Mouse (Mus musculus) limb, embryonic 11.5 days (tissue): ENCODE measurements around the gene Hspe1. TPM values are rescaled to one million over a fixed set of nuclear protein-coding genes. Genes with fewer than 3 reads are reported as not detected.
"Not testable (repeated sequence)": the region's sequence is repeated elsewhere in the genome, so short reads cannot be mapped to it uniquely, and the experiment has no call there.

ENCODE experiments used
- ATAC-seq: fragments of 200-750 bp; cut with Nextera tagmentation; 2 replicates; pipeline ENCODE4 v1.8.0; 2017; ENCODE audit warnings: low read depth; ENCODE audit not compliant: insufficient number of reproducible peaks, low FRiP score, low TSS enrichment
- DNase-seq: peaks from one replicate; pipeline ENCODE4 v3.0.0-alpha.2; 2015; ENCODE audit warnings: low spot score
- H3K27ac ChIP-seq: fragments of 300-500 bp; sonication (generic); replicated peaks from 2 replicates; pipeline ENCODE4 v1.5.1; 2014; ENCODE audit warnings: low read depth, mild to moderate bottlenecking, low read length
- H3K27me3 ChIP-seq: fragments of 300-500 bp; sonication (generic); 2 replicates; pipeline ENCODE4 v1.6.1; 2014; ENCODE audit warnings: mild to moderate bottlenecking, low read length, mixed read lengths; ENCODE audit not compliant: control insufficient read depth, insufficient read depth
- H3K36me3 ChIP-seq: fragments of 300-500 bp; sonication (generic); 2 replicates; pipeline ENCODE4 v1.6.1; 2014; ENCODE audit warnings: mild to moderate bottlenecking, low read length, moderate library complexity, mixed read lengths; ENCODE audit not compliant: control insufficient read depth, insufficient read depth
- H3K4me1 ChIP-seq: fragments of 300-500 bp; sonication (generic); 2 replicates; pipeline ENCODE4 v1.6.1; 2014; ENCODE audit warnings: low read length, mixed read lengths; ENCODE audit not compliant: control insufficient read depth, insufficient read depth
- H3K4me2 ChIP-seq: fragments of 300-500 bp; sonication (generic); 2 replicates; pipeline ENCODE4 v1.6.1; 2014; ENCODE audit warnings: low read depth, mild to moderate bottlenecking, moderate library complexity; ENCODE audit not compliant: severe bottlenecking
- H3K4me3 ChIP-seq: fragments of 300-500 bp; sonication (generic); 2 replicates; pipeline ENCODE4 v1.5.1; 2014; ENCODE audit warnings: low read depth, low read length
- H3K9ac ChIP-seq: fragments of 300-500 bp; sonication (generic); 2 replicates; pipeline ENCODE4 v1.6.1; 2014; ENCODE audit warnings: mild to moderate bottlenecking, low read length
- H3K9me3 ChIP-seq: fragments of 300-500 bp; sonication (generic); 2 replicates; pipeline ENCODE4 v1.6.1; 2016; ENCODE audit warnings: low read length; ENCODE audit not compliant: control insufficient read depth
- WGBS: fragments of 180-500 bp; shearing (Covaris S2); extraction: QIAGEN DNeasy Blood & Tissue Kit; methylation state at CpG from one replicate; pipeline ENCODE4 v1.1.7; 2014; 5-methylcytosine and 5-hydroxymethylcytosine counted together
- polyA plus RNA-seq: library from polyadenylated mRNA; unstranded; fragments of >200 nt; fragmentation: Nextera tagmentation; extraction: Ambion mirVana; gene quantifications from 2 replicates; pipeline ENCODE4 v1.2.1, GENCODE M21; 2014

The Hspe1 gene
- polyA plus RNA-seq, 1 experiment from 2014 or later: 605 TPM

DNA sequence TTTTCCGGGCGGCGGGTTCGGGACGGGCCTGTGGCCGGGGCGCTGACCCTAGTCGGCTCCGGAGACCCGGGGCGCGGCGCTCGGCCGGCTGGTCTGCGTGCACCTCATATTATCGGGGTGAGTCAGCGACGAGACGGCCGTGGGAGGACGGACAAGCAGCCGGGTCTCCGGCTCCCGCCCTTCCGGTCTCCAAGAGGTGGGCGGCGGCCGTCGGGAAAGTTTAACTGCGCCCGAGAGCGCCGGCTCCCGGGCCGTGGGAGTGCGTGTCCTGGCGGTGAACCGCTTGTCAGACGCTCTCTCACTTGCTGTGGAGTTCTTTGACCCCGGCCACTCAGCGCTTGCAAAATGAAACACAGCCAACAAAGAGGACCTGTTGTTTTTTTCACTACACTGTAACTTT is 34.9 kb upstream of the Hspe1 start:
- no peak for DNase-seq
- under 1% methylated on average over 42 of the region's 42 CpGs for WGBS

DNA sequence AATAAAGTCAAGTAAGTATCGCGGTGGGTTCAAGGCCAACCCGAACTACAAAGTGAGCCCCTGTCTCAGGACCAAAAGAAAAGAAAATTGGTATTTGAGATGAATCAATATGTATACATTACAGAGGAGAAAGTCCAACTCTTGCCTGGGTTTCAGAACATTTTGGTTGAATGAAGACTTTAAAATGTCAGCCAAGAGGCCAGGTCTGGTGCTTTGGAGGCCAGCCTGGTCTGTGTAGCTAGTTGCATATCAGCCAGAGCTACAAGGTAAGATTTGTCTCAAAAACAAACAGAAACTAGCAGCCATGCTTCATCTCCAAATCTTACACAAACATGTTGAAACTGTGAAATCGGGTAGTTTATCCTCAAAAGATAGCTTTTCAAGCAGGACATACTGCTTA is 34.3 kb upstream of the Hspe1 start:
- Histone ChIP-seq H3K4me2 (peak overlapping the region; percentile 58), H3K4me1 (no peaks in the 10 kb centered on the region), H3K4me3 (peak overlapping the region; percentile 93), H3K9ac (no peak overlapping the region), H3K9me3 (no peaks in the 10 kb centered on the region), H3K36me3 (no peaks in the 10 kb centered on the region), H3K27me3 (no peaks in the 10 kb centered on the region), H3K27ac (no peak overlapping the region)
- DNase-seq: no peak
- ATAC-seq: no peak
- WGBS: 76% methylated on average over 4 of the region's 4 CpGs

More for the DNA sequence above, 34.9 kb upstream of the Hspe1 start:
- Histone ChIP-seq H3K9ac (peak overlapping the region; percentile 71), H3K9me3 (no peaks in the 10 kb centered on the region), H3K4me1 (no peaks in the 10 kb centered on the region), H3K27ac (no peak overlapping the region), H3K4me3 (peak overlapping the region; percentile 93), H3K4me2 (peak overlapping the region; percentile 58), H3K27me3 (no peaks in the 10 kb centered on the region), H3K36me3 (no peaks in the 10 kb centered on the region)
- peak; percentile 53 for ATAC-seq

DNA sequence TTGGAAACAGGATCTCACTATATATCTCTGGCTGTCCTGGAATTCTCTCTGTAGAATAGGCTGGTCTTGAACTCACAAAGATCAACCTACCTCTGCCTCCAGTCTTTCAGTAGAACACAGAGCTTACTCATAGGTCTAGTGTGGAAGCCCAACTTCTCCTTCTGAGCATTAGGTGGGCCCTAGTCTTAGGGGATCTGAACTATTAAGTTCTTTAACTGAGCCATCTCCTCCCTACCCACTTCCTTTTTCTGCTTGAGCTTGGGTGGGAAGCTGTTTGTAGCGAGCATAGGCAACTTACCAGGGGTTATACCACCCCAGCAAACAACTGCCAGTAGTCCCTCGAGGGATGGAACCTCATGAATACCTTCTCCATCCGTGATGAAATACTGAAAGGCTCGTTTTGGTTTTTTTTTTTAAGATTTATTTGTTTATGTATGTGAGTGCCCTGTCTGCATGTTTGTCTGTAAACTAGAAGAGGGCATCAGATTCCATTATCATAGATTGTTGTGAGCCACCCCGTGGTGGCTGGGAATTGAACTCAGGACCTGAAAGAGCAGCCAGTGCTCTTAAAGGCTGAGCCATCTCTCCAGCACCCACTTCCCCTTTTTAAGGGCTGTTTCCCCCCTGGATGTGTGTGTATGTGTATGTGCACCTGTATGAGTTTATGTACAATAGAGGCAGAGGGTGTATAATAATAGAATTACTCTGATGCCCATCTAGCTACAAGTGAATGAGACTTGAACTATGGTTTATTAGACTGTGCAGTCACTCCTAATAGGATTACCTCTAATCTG is 32.4 kb upstream of the Hspe1 start:
- WGBS: 86% methylated on average over 5 of the region's 5 CpGs
- Histone ChIP-seq H3K4me2 (no peak overlapping the region), H3K4me3 (no peak overlapping the region)

DNA sequence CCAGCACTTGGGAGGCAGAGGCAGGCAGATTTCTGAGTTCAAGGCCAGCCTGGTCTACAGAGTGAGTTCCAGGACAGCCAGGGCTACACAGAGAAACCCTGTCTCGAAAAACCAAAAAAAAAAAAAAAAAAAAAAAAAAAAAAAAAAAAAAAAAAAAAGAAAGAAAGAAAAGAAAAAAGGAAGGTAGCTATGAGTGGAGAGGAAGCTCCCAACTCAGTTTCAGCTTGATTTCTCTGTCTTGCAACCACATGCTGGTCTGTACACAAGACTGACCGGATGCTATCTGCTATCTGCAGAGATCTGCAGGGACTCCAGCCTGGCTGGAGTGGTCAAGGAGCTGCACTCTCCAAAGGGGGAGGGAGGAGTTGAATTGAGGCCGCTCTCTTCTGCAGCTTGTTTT is 29.5 kb upstream of the Hspe1 start:
- ATAC-seq, H3K27me3 ChIP-seq, H3K27ac ChIP-seq, H3K4me2 ChIP-seq, H3K36me3 ChIP-seq, H3K4me1 ChIP-seq, DNase-seq, H3K9me3 ChIP-seq, H3K9ac ChIP-seq, H3K4me3 ChIP-seq: not testable (repeated sequence)
- WGBS: 90% methylated on average over 2 of the region's 3 CpGs

More for the DNA sequence above, 32.4 kb upstream of the Hspe1 start:
- ATAC-seq (no peak), DNase-seq (no peak)
- Histone ChIP-seq H3K27me3 (no peaks in the 10 kb centered on the region), H3K36me3 (no peaks in the 10 kb centered on the region), H3K9me3 (no peaks in the 10 kb centered on the region), H3K4me1 (no peaks in the 10 kb centered on the region), H3K27ac (no peak overlapping the region), H3K9ac (no peak overlapping the region)

DNA sequence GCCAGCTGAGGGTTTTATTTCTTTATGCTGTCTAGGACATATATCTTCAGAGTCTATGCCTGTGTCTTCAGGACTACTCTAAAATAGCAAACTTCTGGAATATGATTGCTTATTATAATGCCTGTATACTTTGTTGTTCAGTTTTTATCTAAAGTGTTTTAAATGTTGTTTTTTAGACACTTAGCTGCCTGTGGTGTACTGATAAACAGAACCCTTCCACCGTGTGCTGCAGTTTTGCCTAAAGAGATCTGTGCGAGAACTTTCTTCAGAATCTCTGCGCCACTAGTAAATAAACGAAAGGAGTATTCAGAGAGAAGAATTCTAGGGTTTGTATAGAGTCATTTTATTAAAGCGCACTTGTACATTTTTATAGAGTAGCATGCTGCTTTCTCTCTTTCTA is 26.8 kb upstream of the Hspe1 start:
- 91% methylated on average over 5 of the region's 5 CpGs for WGBS
- no peaks in the 10 kb centered on the region for H3K27me3 ChIP-seq

DNA sequence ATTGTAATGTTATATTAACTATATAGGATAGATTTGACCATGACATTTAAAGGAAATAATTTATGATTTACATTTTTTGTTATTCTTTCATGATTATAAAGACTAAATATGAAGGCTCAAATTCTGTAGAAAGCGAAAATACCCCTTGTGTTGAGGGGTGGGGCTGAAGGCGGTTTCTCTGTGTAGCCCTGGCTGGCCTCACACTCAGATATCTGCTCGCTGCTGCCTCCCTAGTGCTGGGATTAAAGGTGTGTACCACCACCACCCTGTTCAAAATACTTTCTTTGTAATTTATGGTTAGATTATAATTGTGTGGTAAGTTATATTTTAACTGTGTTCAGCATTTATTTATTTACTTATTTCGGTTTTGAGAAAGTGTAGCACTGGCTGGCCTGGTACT is 26.2 kb upstream of the Hspe1 start:
- Histone ChIP-seq H3K36me3 (peaks cover 3% of the 10 kb centered on the region; the same call in 1 of the 2 replicates), H3K27ac (no peak overlapping the region), H3K9me3 (no peaks in the 10 kb centered on the region), H3K4me1 (no peaks in the 10 kb centered on the region), H3K27me3 (no peaks in the 10 kb centered on the region), H3K4me3 (no peak overlapping the region), H3K9ac (no peak overlapping the region), H3K4me2 (no peak overlapping the region)
- DNase-seq (no peak), ATAC-seq (no peak)
- 91% methylated on average over 4 of the region's 4 CpGs for WGBS

More for the DNA sequence above, 26.8 kb upstream of the Hspe1 start:
- DNase-seq (no peak), ATAC-seq (no peak)
- no peaks in the 10 kb centered on the region for H3K9me3 ChIP-seq
- H3K36me3 ChIP-seq: peaks cover 3% of the 10 kb centered on the region; the same call in 1 of the 2 replicates
- H3K4me2 ChIP-seq: no peak overlapping the region
- H3K9ac ChIP-seq: no peak overlapping the region
- no peak overlapping the region for H3K27ac ChIP-seq
- no peak overlapping the region for H3K4me3 ChIP-seq
- H3K4me1 ChIP-seq: no peaks in the 10 kb centered on the region

DNA sequence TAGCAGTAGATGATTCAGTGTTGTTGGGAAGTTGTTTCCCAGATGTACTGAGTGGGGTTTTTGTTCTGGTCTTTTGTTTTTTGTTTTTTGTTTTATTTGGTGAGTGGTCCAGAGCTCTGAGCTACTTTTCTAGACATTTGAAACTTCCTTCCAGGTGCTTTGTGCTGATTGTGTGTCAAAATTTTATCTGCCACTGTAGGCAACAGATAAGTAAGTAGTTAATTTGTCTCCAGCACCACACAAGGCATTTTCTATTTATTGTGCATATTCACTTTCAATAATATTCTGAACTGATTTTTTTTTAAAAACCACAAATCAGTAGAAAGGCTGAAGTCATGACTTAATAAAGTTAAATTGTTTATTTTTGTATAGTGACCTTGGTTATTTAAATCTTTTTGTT is 15.6 kb upstream of the Hspe1 start:
- not testable (repeated sequence) for ATAC-seq, H3K4me1 ChIP-seq, H3K4me2 ChIP-seq, DNase-seq, H3K4me3 ChIP-seq, H3K27ac ChIP-seq, H3K36me3 ChIP-seq, H3K27me3 ChIP-seq, H3K9ac ChIP-seq, H3K9me3 ChIP-seq

DNA sequence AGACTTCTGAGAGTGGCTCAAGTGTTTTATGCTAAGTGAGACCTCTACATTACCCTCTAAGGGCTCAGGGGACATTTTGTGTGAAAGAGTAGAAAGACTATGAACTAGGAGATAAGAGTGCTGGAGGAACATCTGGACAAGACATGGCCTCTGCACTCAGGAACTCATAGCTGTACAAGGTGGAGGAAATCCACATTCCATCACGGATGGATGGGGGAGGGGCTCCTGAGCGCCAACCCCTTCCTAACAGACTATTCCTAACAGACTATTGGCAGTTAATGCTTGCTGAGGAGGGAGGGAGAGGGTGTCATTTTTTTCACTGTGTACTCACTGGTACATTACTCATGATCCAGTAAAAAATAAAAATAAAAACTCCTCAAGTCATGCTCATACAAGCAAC is 13.2 kb upstream of the Hspe1 start:
- Histone ChIP-seq H3K27me3 (no peaks in the 10 kb centered on the region), H3K27ac (no peak overlapping the region), H3K4me3 (no peak overlapping the region), H3K4me2 (no peak overlapping the region), H3K9ac (no peak overlapping the region), H3K4me1 (no peaks in the 10 kb centered on the region), H3K36me3 (peaks cover 4% of the 10 kb centered on the region; the same call in 1 of the 2 replicates), H3K9me3 (no peaks in the 10 kb centered on the region)
- peak; percentile 29 for DNase-seq
- no peak for ATAC-seq
- WGBS: 58% methylated on average over 2 of the region's 2 CpGs
